Mouse (Mus musculus) testis, adult 2 months (tissue): Measurements from ENCODE around the gene Gm10964.

ENCODE experiments used
- CTCF ChIP-seq: fragments of 200-500 bp; IDR thresholded peaks from 2 replicates; pipeline ENCODE4 v1.5.1; 2012; ENCODE audit warnings: low read depth, mild to moderate bottlenecking, inconsistent platforms, low read length, moderate library complexity; ENCODE audit not compliant: control insufficient read depth, insufficient read depth, insufficient replicate concordance
- POLR2A ChIP-seq: fragments of 200-500 bp; IDR thresholded peaks from 2 replicates; pipeline ENCODE4 v1.6.1; 2012; ENCODE audit warnings: low read depth, mild to moderate bottlenecking, inconsistent platforms, low read length, moderate library complexity; ENCODE audit not compliant: control insufficient read depth

DNA sequence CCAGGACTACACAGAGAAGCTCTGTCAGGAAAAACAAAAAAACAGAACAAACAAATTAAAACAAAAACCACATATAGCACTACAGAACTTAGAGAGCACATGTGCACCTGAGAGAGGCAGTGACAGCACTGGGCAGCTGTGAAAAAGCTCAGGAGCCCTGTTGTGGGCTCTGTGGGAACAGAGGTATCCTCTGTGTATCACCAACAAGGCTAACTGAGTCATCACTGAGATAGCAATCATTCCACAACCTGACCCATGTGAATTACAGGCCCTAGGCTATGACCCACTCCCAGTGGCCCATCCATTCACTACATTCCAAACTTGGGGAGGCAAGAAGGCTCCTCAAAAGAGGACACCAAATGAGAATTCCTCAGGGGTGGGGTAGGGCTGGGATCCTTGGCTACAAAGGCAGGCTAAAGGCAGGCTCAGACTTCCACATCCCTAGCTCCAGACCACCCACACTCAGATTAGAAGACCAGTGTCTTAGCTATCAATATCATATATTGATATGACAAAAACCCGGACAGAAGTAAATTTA lies 42.7 kb upstream of the Gm10964 start:
- TF ChIP-seq CTCF: no peak
- no peak for TF ChIP-seq POLR2A
